Mouse (Mus musculus) olfactory bulb, adult 2 months (tissue): ENCODE data around the gene Nmb.

Source experiments
- CTCF ChIP-seq: fragments of 200-500 bp; IDR thresholded peaks from 2 replicates; pipeline ENCODE4 v1.5.1; 2012; ENCODE audit warnings: low read depth, mild to moderate bottlenecking, low read length, moderate library complexity; ENCODE audit not compliant: insufficient read depth
- POLR2A ChIP-seq: fragments of 200-500 bp; IDR thresholded peaks from 2 replicates; pipeline ENCODE4 v1.6.1; 2012; ENCODE audit warnings: mild to moderate bottlenecking, low read depth, low read length, moderate library complexity; ENCODE audit not compliant: insufficient read depth

GRCm38 (mm10) chr7:80935834-80936233 is 31.0 kb upstream of the Nmb start:
- TF ChIP-seq POLR2A (no peak), CTCF (no peak)
